Mouse (Mus musculus) retina, embryonic 14.5 days (tissue): ENCODE measurements around the gene Mipol1.

Experiments
- DNase-seq: peaks from one replicate; pipeline ENCODE4 v3.0.0-alpha.2; 2015; ENCODE audit warnings: low spot score

Mipol1 gene

GRCm38 (mm10) chr12:57528335-57528734, 298.1 kb downstream of the Mipol1 start:
- no peak for DNase-seq

- DNase-seq: no peak
These were observed 300.2 kb downstream of the Mipol1 start for GRCm38 (mm10) chr12:57530474-57530873.

GRCm38 (mm10) chr12:57534517-57534878, 304.3 kb downstream of the Mipol1 start:
- DNase-seq: no peak

- DNase-seq: peak; percentile 43
These were observed 304.8 kb downstream of the Mipol1 start for GRCm38 (mm10) chr12:57534879-57535611.

- peak; percentile 41 for DNase-seq
These were observed 306.1 kb downstream of the Mipol1 start for GRCm38 (mm10) chr12:57536056-57536908.

- DNase-seq: peak; percentile 43
These were observed 306.9 kb downstream of the Mipol1 start for GRCm38 (mm10) chr12:57536909-57537670.

- peak; percentile 47 for DNase-seq
These were observed 307.8 kb downstream of the Mipol1 start for GRCm38 (mm10) chr12:57537791-57538587.

- DNase-seq: peak; percentile 67
These were observed 308.6 kb downstream of the Mipol1 start for GRCm38 (mm10) chr12:57538588-57539550.

- peak; percentile 59 for DNase-seq
These were observed 309.3 kb downstream of the Mipol1 start for GRCm38 (mm10) chr12:57539551-57539985.

- peak; percentile 47 for DNase-seq
These were observed 310.9 kb downstream of the Mipol1 start for GRCm38 (mm10) chr12:57541118-57541517.

GRCm38 (mm10) chr12:57541931-57542745, 311.9 kb downstream of the Mipol1 start:
- DNase-seq: peak; percentile 61

- peak; percentile 38 for DNase-seq
These were observed 312.8 kb downstream of the Mipol1 start for GRCm38 (mm10) chr12:57542746-57543626.

GRCm38 (mm10) chr12:57543627-57543991, 313.4 kb downstream of the Mipol1 start:
- peak; percentile 35 for DNase-seq

GRCm38 (mm10) chr12:57544641-57545370, 314.6 kb downstream of the Mipol1 start:
- peak; percentile 91 for DNase-seq

GRCm38 (mm10) chr12:57545371-57546241, 315.4 kb downstream of the Mipol1 start:
- peak; percentile 58 for DNase-seq
